Mouse (Mus musculus): Measurements from ENCODE around the gene Ak5.
A peak's percentile ranks its signal among the peaks of the same experiment; 100 is the strongest.
"Not testable (repeated sequence)": the region's sequence is repeated elsewhere in the genome, so short reads cannot be mapped to it uniquely, and the experiment has no call there.

Gene Ak5

DNA sequence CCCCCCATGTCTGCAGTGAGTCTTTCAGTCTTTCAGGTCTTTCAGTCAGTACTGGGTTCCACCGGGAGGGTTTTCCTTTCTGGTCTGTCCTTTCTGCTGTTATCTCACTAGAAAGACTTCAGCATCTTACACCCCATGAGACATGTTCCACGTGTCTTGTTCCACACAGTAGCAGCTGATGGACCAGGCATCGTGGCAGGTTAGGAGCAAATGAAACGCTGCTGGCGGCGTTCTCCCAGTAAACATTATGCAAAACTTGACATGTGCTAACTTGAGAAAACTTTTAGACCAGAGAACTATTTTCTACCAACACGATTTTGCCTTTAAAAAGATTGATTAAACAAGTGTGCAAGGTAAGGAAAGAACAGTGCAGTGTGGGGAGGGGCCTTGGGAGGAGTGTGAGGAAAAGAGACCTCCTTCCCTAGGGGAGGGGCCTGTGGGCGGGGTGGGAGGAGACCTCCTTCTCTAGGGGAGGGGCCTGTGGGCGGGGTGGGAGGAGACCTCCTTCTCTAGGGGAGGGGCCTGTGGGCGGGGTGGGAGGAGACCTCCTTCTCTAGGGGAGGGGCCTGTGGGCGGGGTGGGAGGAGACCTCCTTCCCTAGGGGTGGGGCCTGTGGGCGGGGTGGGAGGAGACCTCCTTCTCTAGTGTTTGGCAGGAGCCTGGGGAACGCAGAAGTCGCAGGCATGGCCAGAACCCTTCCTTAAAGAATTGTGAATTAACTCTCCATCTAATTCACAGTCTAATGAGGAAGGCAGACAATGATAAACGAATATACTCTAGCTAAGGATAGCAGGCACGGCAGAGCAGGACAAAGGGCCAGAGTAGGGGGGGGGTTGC, 189.3 kb downstream of the Ak5 start:
- peak; percentile 75 for DNase-seq (ENCODE audit: low read depth, low spot score)

DNA sequence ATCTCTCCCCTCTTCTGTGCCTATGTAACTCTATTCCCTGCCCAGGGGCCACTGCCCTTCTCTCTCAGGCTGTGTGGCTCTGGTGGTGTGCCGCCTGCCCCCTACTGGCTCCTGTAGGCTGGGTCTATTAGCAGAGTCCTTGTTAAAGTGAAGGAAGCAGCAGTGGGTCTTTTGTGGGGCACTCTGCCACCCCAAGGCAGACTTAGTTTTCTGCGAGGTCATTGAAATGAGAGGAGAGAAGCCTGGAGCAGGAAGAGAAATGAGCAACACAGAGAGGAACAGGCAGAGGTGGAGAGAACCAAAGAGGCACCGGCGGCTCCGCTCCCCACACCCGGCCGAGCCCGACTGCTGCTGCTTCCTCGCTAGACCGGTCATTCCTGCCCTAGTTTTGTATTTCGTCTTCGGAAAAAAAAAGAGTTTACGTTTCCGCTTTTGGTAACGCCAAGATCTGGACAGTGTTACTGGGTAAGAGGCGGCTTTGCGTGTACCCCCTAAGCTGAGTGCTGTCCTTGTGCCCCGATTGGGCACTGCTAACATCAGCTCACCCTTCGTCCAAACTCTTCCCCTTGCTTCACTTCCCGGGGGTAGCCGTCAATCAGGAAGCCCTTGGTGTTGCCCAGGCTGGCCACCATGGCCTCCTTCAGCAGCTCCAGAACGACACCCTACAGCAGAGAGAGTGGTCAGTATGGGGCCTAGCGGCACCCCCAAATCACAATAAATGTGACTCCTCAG, 190.2 kb downstream of the Ak5 start:
- peak; percentile 70 for DNase-seq (ENCODE audit: low read depth, low spot score)

GRCm38 (mm10) chr3:152475894-152476293, 192.3 kb downstream of the Ak5 start:
- DNase-seq (ENCODE audit: low read depth, low spot score): no peak

DNA sequence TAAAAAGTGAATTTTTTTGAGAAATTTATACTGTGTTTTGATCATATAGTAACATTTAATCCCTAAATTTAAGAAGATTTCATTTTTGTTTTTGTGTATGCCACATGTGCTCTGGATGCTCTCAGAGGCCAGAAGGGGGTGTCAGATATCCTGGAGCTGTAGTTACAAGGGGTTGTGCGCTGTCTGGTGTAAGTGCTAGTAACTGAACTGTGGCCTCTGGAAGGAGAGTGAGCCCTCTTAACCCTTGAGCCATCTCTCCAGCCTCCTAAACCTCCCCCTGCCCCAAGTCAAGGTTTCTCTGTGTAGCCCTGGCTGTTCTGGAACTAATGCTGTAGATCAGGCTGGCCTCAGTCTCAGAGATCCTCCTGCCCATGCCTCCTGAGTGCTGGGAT, 192.9 kb downstream of the Ak5 start:
- DNase-seq (ENCODE audit: low read depth, low spot score): no peak

GRCm38 (mm10) chr3:152474582-152475277, 193.4 kb downstream of the Ak5 start:
- DNase-seq (ENCODE audit: low read depth, low spot score): peak; percentile 87

DNA sequence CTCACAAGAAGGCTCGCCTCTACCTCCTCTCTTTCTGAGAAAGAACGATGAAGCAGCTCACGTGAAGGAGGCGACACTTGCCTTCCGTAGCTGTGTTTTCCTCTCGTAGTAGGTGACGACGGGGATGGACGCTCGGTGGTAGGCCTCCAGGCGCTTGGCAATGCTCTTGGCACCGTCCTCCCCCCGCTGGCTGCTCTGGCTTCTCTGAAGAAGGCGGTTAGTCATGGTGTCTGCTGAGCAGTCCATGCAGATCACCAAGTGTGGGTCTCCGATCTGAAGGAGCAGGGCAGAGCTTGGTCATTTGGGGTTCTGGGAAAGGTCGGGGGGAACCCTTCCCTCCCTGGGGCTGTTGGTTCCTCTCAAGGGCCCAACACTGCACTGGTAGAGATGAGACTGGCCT, 195.5 kb downstream of the Ak5 start:
- no peak for DNase-seq (ENCODE audit: low read depth, low spot score)

- DNase-seq (ENCODE audit: low read depth, low spot score): no peak
Measured at GRCm38 (mm10) chr3:152470347-152470746, 197.8 kb downstream of the Ak5 start.

GRCm38 (mm10) chr3:152469423-152470200, 198.5 kb downstream of the Ak5 start:
- DNase-seq (ENCODE audit: low read depth, low spot score): no peak

GRCm38 (mm10) chr3:152468569-152469041, 199.6 kb downstream of the Ak5 start:
- DNase-seq (ENCODE audit: low read depth, low spot score): no peak

GRCm38 (mm10) chr3:152468032-152468431, 200.1 kb downstream of the Ak5 start:
- DNase-seq (ENCODE audit: low read depth, low spot score): no peak

GRCm38 (mm10) chr3:152467312-152467711, 200.8 kb downstream of the Ak5 start:
- DNase-seq (ENCODE audit: low read depth, low spot score): no peak

DNA sequence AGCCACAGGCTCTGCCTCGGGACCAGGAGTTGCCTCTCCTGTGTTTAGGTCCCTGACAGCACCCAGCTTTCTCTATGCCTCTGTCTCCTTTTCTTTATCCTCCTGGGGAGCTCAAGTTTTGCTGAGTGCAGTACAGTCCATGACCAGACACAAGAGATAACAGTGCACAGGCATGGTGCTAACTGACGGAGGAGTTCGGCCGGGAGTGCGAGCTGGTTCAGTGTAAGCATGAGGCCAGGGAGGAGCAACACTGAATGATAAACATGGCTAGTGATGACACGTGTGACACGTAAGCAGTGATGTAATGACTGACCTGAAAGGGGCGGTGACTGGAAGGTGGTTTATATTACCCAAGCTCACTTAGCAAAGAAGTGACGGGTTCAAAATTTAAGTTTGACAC, 201.3 kb downstream of the Ak5 start:
- no peak for DNase-seq (ENCODE audit: low read depth, low spot score)

DNA sequence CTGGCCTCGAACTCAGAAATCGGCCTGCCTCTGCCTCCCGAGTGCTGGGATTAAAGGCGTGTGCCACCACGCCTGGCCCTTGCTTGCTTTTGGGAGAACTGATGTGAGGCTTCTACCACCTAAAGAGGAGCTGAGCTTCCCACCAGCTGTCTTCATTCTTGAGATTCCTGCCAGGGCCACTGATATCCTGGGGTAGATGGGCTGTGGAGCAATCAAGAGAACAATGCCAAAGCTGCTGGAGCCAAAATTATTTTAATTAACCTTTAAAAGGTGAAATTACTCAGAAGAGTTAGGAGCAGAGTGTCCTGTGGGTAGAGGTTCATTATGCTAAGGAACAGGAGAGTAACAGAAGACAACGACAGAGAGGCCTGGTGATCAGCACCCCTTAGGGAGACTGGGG, 202.8 kb downstream of the Ak5 start:
- peak; percentile 70 for DNase-seq (ENCODE audit: low read depth, low spot score)

DNA sequence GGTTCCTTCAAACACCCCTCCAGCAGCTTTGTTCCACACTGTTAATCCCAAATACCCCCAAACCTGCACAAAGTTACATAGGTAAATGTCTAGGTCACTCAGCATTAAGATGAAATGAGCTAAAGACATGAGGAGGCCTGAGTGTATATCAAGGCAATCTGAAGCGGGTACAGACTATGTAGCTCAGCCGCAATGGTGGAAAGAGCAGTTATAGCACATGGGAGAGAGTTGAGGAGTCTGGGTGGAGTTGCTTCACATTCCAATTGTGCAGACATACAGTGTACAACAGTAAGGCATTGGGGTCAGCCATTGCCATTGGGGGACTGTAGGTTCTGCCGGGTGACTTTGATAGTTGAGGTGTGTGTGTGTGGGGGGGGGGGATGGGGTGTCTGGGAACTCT, 203.7 kb downstream of the Ak5 start:
- no peak for DNase-seq (ENCODE audit: low read depth, low spot score)

DNA sequence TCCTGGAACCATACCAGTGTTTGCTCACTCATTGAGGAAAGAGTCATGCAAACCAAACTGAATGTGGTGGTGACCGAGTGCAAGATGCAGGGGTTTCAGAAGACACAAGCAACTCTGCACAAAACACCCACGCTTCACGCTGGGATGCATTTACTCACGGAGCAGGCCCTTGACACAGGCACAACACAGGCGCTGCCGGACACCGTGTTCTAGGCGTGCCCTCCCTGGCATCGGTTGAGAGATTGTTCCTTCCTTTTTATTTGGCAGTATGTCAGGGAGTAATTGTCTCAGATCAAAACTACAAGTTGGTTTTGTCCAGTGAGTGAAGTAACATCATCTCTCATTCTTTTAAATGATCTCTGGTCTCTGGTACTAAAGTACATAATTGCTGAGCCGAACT, 205.3 kb downstream of the Ak5 start:
- DNase-seq (ENCODE audit: low read depth, low spot score): no peak

GRCm38 (mm10) chr3:152462038-152462547, 206.1 kb downstream of the Ak5 start:
- no peak for DNase-seq (ENCODE audit: low read depth, low spot score)

DNA sequence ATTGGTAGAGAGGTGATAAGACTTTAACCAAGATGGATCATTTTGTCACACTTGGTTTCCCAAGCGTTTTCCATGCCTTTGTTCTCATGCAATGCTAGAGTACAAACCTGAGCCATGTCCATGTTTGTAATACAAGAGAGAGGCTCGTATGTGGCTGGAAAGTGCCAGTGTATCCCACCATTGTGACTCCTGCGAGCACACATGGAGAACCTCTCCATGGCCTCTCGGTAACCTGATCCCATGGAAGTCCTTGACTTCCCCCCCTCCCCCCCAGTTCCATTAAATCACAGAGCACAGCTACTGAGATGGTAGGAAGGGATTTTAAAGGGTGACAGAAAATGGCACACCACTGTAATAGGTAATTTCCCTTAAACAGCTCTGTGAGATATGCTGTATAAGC, 207.4 kb downstream of the Ak5 start:
- DNase-seq (ENCODE audit: low read depth, low spot score): no peak

GRCm38 (mm10) chr3:152458875-152459274, 209.3 kb downstream of the Ak5 start:
- DNase-seq (ENCODE audit: low read depth, low spot score): not testable (repeated sequence)

GRCm38 (mm10) chr3:152457308-152458035, 210.7 kb downstream of the Ak5 start:
- no peak for DNase-seq (ENCODE audit: low read depth, low spot score)

- DNase-seq (ENCODE audit: low read depth, low spot score): no peak
Measured at GRCm38 (mm10) chr3:152453163-152453562, 215.0 kb downstream of the Ak5 start.

GRCm38 (mm10) chr3:152446966-152447365, 221.2 kb downstream of the Ak5 start:
- no peak for DNase-seq (ENCODE audit: low read depth, low spot score)
